Mouse (Mus musculus) heart, postnatal 0 days (tissue): ENCODE measurements at regions not wholly inside any gene's neighbourhood (a gene's known extent, or its start where the extent isn't known, plus 50 kb on each side); places are given as distances from the start of the nearest gene placed in this dataset.

Experiments
- ATAC-seq: fragments of 200-750 bp; cut with Nextera tagmentation; 2 replicates; pipeline ENCODE4 v1.8.0; 2017; ENCODE audit warnings: low read depth, moderate number of reproducible peaks, moderate library complexity; ENCODE audit not compliant: insufficient read depth
- DNase-seq: peaks from one replicate; pipeline ENCODE4 v3.0.0-alpha.2; 2016; ENCODE audit warnings: low spot score
- H3K27ac ChIP-seq: fragments of 300-500 bp; sonication (generic); 2 replicates; pipeline ENCODE4 v1.5.1; 2014; ENCODE audit warnings: low read depth, mild to moderate bottlenecking
- H3K27me3 ChIP-seq: fragments of 300-500 bp; sonication (generic); 2 replicates; pipeline ENCODE4 v1.6.1; 2014; ENCODE audit warnings: low read length, mixed read lengths; ENCODE audit not compliant: control insufficient read depth, insufficient read depth
- H3K36me3 ChIP-seq: fragments of 300-500 bp; sonication (generic); replicated peaks from 2 replicates; pipeline ENCODE4 v1.6.1; 2014; ENCODE audit warnings: low read length, mixed read lengths; ENCODE audit not compliant: control insufficient read depth, insufficient read depth
- H3K4me1 ChIP-seq: fragments of 300-500 bp; sonication (generic); 2 replicates; pipeline ENCODE4 v1.6.1; 2014; ENCODE audit warnings: antibody characterized with exemption; ENCODE audit not compliant: control insufficient read depth, insufficient read depth
- H3K4me2 ChIP-seq: fragments of 300-500 bp; sonication (generic); 2 replicates; pipeline ENCODE4 v1.6.1; 2014; ENCODE audit warnings: low read depth, mild to moderate bottlenecking, low read length, moderate library complexity
- H3K4me3 ChIP-seq: fragments of 300-500 bp; sonication (generic); 2 replicates; pipeline ENCODE4 v1.5.1; 2014; ENCODE audit warnings: low read depth, low read length
- H3K9ac ChIP-seq: fragments of 300-500 bp; sonication (generic); replicated peaks from 2 replicates; pipeline ENCODE4 v1.6.1; 2014; ENCODE audit warnings: low read depth, low read length, mixed read lengths
- H3K9me3 ChIP-seq: fragments of 300-500 bp; sonication (generic); replicated peaks from 2 replicates; pipeline ENCODE4 v1.6.1; 2016; ENCODE audit warnings: low read length; ENCODE audit not compliant: control insufficient read depth
- CTCF ChIP-seq: IDR thresholded peaks from 2 replicates; pipeline ENCODE4 v1.5.1; 2016; ENCODE audit warnings: antibody characterized with exemption, control low read depth, low read depth
- EP300 ChIP-seq: IDR thresholded peaks from 2 replicates; pipeline ENCODE4 v1.6.1; 2016; ENCODE audit warnings: antibody characterized with exemption, low read depth
- WGBS: fragments of 180-500 bp; shearing (Covaris S2); extraction: QIAGEN DNeasy Blood & Tissue Kit; methylation state at CpG from one replicate; pipeline ENCODE4 v1.1.7; 2014; 5-methylcytosine and 5-hydroxymethylcytosine counted together

DNA sequence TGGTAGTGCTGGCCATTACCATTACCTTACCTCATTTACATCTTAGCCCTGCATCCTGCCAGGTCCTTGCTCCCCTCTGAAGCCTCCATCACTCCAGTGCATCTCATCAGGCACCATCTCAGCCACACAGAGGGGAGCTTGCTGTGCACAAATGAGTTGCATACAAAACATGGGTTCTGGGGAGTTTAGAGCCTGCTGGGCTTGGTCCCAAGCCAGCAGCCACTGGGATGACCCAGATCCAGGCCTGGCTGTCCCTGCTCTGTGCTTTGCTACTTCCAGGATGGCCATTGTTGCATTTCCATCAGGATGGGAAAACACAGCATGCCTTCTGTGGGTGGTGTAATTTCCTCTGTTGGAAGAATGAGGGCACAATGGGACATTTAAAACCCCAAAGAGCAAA is 660.8 kb downstream of the Stpg2 start:
- H3K4me2 ChIP-seq, result no peak overlapping the region
- H3K27me3 ChIP-seq, result no peaks in the 10 kb centered on the region
- H3K4me3 ChIP-seq, result no peak overlapping the region
- H3K9me3 ChIP-seq, result no peaks in the 10 kb centered on the region
- ATAC-seq (no peak), DNase-seq (no peak)
- no peak for TF ChIP-seq CTCF
- TF ChIP-seq EP300, result no peak
- no peak overlapping the region for H3K9ac ChIP-seq
- no peaks in the 10 kb centered on the region for H3K36me3 ChIP-seq
- no peaks in the 10 kb centered on the region for H3K4me1 ChIP-seq
- H3K27ac ChIP-seq, result no peak overlapping the region

GRCm38 (mm10) chr3:139867030-139867429 is 661.5 kb downstream of the Stpg2 start:
- Histone ChIP-seq H3K9me3 (no peaks in the 10 kb centered on the region), H3K27ac (no peak overlapping the region), H3K27me3 (no peaks in the 10 kb centered on the region), H3K4me1 (no peaks in the 10 kb centered on the region), H3K4me3 (no peak overlapping the region), H3K9ac (no peak overlapping the region), H3K36me3 (no peaks in the 10 kb centered on the region), H3K4me2 (no peak overlapping the region)
- no peak for TF ChIP-seq EP300
- no peak for TF ChIP-seq CTCF
- no peak for DNase-seq
- no peak for ATAC-seq
- 79% methylated on average over 4 of the region's 4 CpGs for WGBS

DNA sequence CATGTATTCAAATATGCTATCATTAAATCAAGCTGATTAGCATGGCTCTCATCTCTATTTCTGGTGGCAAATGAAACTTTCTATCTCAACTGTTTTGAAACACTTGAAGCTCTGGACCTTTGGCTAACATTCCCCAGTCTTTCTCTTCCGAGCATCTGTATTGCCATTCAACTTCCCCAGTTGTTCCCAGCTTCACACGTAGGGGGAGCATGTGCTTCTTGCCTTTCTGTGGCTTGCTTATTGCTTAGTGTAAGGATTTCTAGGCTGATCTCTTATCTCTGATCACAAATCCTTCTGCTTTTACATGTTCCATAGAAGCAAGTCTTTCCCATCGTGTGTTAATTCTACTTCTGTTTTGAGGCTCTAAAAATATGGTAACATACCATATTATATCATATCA is 662.0 kb downstream of the Stpg2 start:
- no peaks in the 10 kb centered on the region for H3K9me3 ChIP-seq
- H3K4me3 ChIP-seq, result no peak overlapping the region
- H3K9ac ChIP-seq, result no peak overlapping the region
- no peaks in the 10 kb centered on the region for H3K27me3 ChIP-seq
- no peak for ATAC-seq
- DNase-seq, result no peak
- no peaks in the 10 kb centered on the region for H3K4me1 ChIP-seq
- H3K27ac ChIP-seq, result no peak overlapping the region
- 73% methylated on average over 3 of the region's 3 CpGs for WGBS
- no peak for TF ChIP-seq EP300
- no peak for TF ChIP-seq CTCF
- H3K36me3 ChIP-seq, result no peaks in the 10 kb centered on the region
- no peak overlapping the region for H3K4me2 ChIP-seq

GRCm38 (mm10) chr3:139869779-139870178 is 664.3 kb downstream of the Stpg2 start:
- Histone ChIP-seq H3K9me3 (no peaks in the 10 kb centered on the region), H3K27me3 (no peaks in the 10 kb centered on the region), H3K27ac (no peak overlapping the region), H3K4me3 (no peak overlapping the region), H3K4me2 (no peak overlapping the region), H3K9ac (no peak overlapping the region), H3K4me1 (no peaks in the 10 kb centered on the region), H3K36me3 (no peaks in the 10 kb centered on the region)
- TF ChIP-seq EP300 (no peak), CTCF (no peak)
- no peak for ATAC-seq
- no peak for DNase-seq
- WGBS, result 72% methylated on average over 3 of the region's 3 CpGs

GRCm38 (mm10) chr3:139885942-139886860 is 680.7 kb downstream of the Stpg2 start:
- DNase-seq, result no peak
- WGBS, result 52% methylated on average over 14 of the region's 14 CpGs
- H3K9ac ChIP-seq, result no peak overlapping the region
- no peak overlapping the region for H3K4me3 ChIP-seq
- H3K9me3 ChIP-seq, result no peaks in the 10 kb centered on the region
- H3K27me3 ChIP-seq, result no peaks in the 10 kb centered on the region
- ATAC-seq, result no peak; the same call in 1 of the 2 replicates
- H3K4me1 ChIP-seq, result no peaks in the 10 kb centered on the region
- no peak overlapping the region for H3K27ac ChIP-seq
- no peak overlapping the region for H3K4me2 ChIP-seq
- no peak for TF ChIP-seq EP300
- no peak for TF ChIP-seq CTCF
- H3K36me3 ChIP-seq, result no peaks in the 10 kb centered on the region

DNA sequence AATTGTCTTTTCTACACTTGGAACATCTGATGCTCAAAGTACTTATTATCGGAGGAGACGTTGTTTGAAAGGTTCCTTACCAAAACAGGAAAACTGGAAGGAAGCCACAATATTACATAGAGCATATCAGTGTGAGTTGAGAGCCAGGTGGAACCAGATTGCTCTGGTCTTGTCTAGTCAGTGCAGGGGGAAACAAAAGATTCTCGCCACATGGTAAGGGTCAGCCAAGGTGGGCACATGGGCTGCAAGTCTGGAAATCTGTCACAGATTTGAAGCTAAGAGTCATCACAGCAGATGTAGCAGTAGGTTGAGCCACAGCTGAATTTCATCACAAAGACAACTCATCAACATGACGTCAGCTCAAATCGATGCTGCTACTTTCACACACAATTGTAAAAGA is 681.8 kb downstream of the Stpg2 start:
- Histone ChIP-seq H3K9me3 (no peaks in the 10 kb centered on the region), H3K9ac (no peak overlapping the region), H3K36me3 (no peaks in the 10 kb centered on the region), H3K4me1 (no peaks in the 10 kb centered on the region), H3K4me3 (no peak overlapping the region), H3K4me2 (no peak overlapping the region), H3K27ac (no peak overlapping the region), H3K27me3 (no peaks in the 10 kb centered on the region)
- WGBS, result 69% methylated on average over 5 of the region's 5 CpGs
- DNase-seq (no peak), ATAC-seq (no peak)
- TF ChIP-seq CTCF (no peak), EP300 (no peak)
